In genomic region chr8:114579292-114579691, GRCm38 (mm10) we compare ENCODE assay signal across 25 mouse cellular contexts.
"Had no signal": no experiment of that assay in that cellular context is flagged by ENCODE, and none has a peak within 500 bp of the region (broad histone marks: within the 10 kb centered on the region; RNA-seq: fewer than 3 reads in every experiment).

No protein-coding gene starts in this region.

- H3K27ac ChIP-seq: heart, embryonic 10.5 days; hindbrain, embryonic 10.5 days; hindbrain, embryonic 12.5 days; hindbrain, embryonic 14.5 days; intestine, embryonic 15.5 days; kidney, embryonic 15.5 days; layer of hippocampus, adult 2 months; left cerebral cortex, adult 2 months; limb, embryonic 10.5 days; limb, embryonic 12.5 days; liver, embryonic 13.5 days; liver, embryonic 15.5 days had no signal

- H3K9me3 ChIP-seq: heart, embryonic 10.5 days; hindbrain, embryonic 10.5 days; hindbrain, embryonic 12.5 days; intestine, embryonic 15.5 days; liver, embryonic 15.5 days had no signal

- ATAC-seq: hindbrain, embryonic 16.5 days; inflammation-experienced regulatory T-cells, adult 6 months; intestine, embryonic 15.5 days; intestine, postnatal 0 days had no signal

- H3K4me3 ChIP-seq: heart, embryonic 10.5 days; heart, embryonic 12.5 days; hindbrain, embryonic 10.5 days; hindbrain, embryonic 12.5 days; intestine, embryonic 15.5 days; kidney, embryonic 15.5 days; layer of hippocampus, adult 2 months; left cerebral cortex, adult 2 months; limb, embryonic 10.5 days; limb, embryonic 12.5 days; liver, embryonic 13.5 days; liver, embryonic 15.5 days had no signal

- H3K4me2 ChIP-seq: heart, embryonic 12.5 days; hindbrain, embryonic 12.5 days; hindbrain, embryonic 14.5 days; intestine, embryonic 15.5 days; kidney, embryonic 15.5 days; limb, embryonic 12.5 days; liver, embryonic 11.5 days; liver, embryonic 13.5 days; liver, embryonic 15.5 days had no signal

- H3K9ac ChIP-seq: heart, embryonic 12.5 days; hindbrain, embryonic 12.5 days; hindbrain, embryonic 14.5 days; intestine, embryonic 15.5 days; kidney, embryonic 15.5 days; limb, embryonic 12.5 days; liver, embryonic 13.5 days; liver, embryonic 15.5 days had no signal

- H3K27me3 ChIP-seq: heart, embryonic 12.5 days; hindbrain, embryonic 12.5 days; intestine, embryonic 15.5 days; kidney, embryonic 15.5 days; liver, embryonic 13.5 days; liver, embryonic 15.5 days had no signal

- DNase-seq: gastrocnemius, postnatal 14 days; heart, adult 18-20 months; heart, postnatal 10 days; heart, postnatal 4 days; kidney, adult 2 months; kidney, postnatal 14 days; kidney, postnatal 36 days; liver; liver, embryonic 13.5 days had no signal

- H3K4me1 ChIP-seq: heart, embryonic 10.5 days; heart, embryonic 12.5 days; intestine, embryonic 15.5 days; kidney, embryonic 15.5 days; limb, embryonic 12.5 days; liver, embryonic 13.5 days; liver, embryonic 15.5 days had no signal

- H3K36me3 ChIP-seq: hindbrain, embryonic 10.5 days; hindbrain, embryonic 12.5 days; intestine, embryonic 15.5 days; kidney, embryonic 15.5 days; limb, embryonic 12.5 days; liver, embryonic 13.5 days; liver, embryonic 15.5 days had no signal
